Mouse (Mus musculus) kidney, adult 11 months (tissue): ENCODE data around the gene Agrn.

ENCODE experiments used
- DNase-seq: peaks from one replicate; pipeline ENCODE4 v3.0.0; 2022

The Agrn gene

GRCm38 (mm10) chr4:156200623-156201475 is 3.6 kb upstream of the Agrn start, which contains the start of gene Isg15:
Gene Isg15, minus strand, starts transcription at chr4:156200818.
- no peak for DNase-seq

GRCm38 (mm10) chr4:156197829-156198205 is 529 bp upstream of the Agrn start:
- peak; percentile 90 for DNase-seq

GRCm38 (mm10) chr4:156195927-156196870 is 1.1 kb downstream of the Agrn start:
- DNase-seq: peak; percentile 58

GRCm38 (mm10) chr4:156194346-156194745 is 2.9 kb downstream of the Agrn start:
- no peak for DNase-seq

- peak; percentile 49 for DNase-seq
Measured at GRCm38 (mm10) chr4:156193906-156194305, 3.4 kb downstream of the Agrn start.

GRCm38 (mm10) chr4:156193200-156193590 is 4.1 kb downstream of the Agrn start:
- peak; percentile 70 for DNase-seq

GRCm38 (mm10) chr4:156192421-156193199 is 4.7 kb downstream of the Agrn start:
- peak; percentile 90 for DNase-seq

- peak; percentile 67 for DNase-seq
Measured at GRCm38 (mm10) chr4:156188811-156189323, 8.4 kb downstream of the Agrn start.

GRCm38 (mm10) chr4:156188162-156188810 is 9.0 kb downstream of the Agrn start:
- no peak for DNase-seq

- no peak for DNase-seq
Measured at GRCm38 (mm10) chr4:156185950-156186850, 11.1 kb downstream of the Agrn start.

GRCm38 (mm10) chr4:156185456-156185949 is 11.8 kb downstream of the Agrn start:
- no peak for DNase-seq

- no peak for DNase-seq
Measured at GRCm38 (mm10) chr4:156184291-156184954, 12.9 kb downstream of the Agrn start.

GRCm38 (mm10) chr4:156183747-156184146 is 13.5 kb downstream of the Agrn start:
- DNase-seq: no peak

- no peak for DNase-seq
Measured at GRCm38 (mm10) chr4:156177630-156178029, 19.7 kb downstream of the Agrn start.

- no peak for DNase-seq
Measured at GRCm38 (mm10) chr4:156171828-156172227, 25.5 kb downstream of the Agrn start.

GRCm38 (mm10) chr4:156169129-156169528 is 28.2 kb downstream of the Agrn start:
- DNase-seq: no peak

GRCm38 (mm10) chr4:156168611-156169010 is 28.7 kb downstream of the Agrn start:
- DNase-seq: no peak

GRCm38 (mm10) chr4:156166477-156166876 is 30.8 kb downstream of the Agrn start:
- DNase-seq: no peak

- no peak for DNase-seq
Measured at GRCm38 (mm10) chr4:156154771-156155170, 42.5 kb downstream of the Agrn start.

GRCm38 (mm10) chr4:156150887-156151286 is 46.4 kb downstream of the Agrn start:
- DNase-seq: peak; percentile 44
